Mouse (Mus musculus): ENCODE measurements around the gene Aspm.

The Aspm gene

DNA sequence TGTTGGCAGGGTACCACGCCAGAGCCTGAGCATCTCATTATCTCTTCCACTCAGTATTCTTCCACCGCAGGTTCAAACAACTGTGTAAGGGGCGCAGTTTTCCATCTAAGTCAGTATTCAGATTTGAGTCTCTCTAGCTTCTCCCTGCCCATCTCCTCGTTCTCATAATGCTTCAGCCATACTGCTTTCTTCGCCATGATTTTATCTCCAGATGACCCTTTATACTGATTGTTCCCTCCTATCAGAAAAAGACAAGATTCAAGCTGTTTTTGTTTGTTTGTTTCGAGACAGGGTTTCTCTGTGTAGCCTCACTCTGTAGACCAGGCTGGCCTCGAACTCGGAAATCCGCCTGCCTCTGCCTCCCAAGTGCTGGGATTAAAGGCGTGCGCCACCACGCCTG is 60.0 kb downstream of the Aspm start:
- no peak for DNase-seq

Measured in right cerebral cortex, adult 18-20 months (tissue).